Comparison of ENCODE assay signal across 18 mouse cellular contexts in the genomic region with DNA sequence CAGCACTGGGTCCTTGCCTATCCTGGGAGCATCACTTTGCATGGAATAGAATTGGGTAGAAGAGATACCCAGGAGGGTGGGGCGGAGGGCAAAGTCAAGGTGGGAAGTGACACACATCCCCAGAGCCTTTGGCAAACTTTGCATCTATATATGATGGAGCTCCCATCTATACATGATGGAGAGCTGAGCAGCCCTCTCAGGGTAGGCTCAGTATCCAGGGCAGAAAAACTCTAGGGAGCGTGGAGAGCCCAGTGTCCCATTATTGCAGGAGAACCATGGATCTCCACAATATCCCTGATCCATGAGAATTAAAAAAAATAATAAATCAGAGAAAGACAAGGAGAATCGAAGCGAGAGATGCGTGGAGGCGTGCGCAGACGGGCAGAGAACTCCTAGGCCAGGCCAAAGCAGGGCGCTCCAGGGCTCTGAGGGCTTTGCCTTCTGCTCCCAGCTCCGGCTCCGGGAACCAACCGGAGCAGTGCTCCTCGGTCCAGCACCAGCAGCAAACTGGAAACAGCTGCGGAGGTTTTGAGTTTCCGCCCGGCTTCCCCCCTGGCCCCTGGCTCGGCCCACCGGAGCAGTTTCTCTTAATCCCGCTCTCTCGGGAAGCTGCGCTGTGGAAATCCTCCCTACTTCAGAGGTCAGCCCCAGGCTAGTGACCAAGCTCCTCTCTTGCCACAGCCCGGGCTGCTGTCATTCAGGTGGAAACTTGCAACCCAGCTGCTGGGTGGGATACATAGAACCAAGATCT. TPM values are rescaled to one million over a fixed set of nuclear protein-coding genes. Genes with fewer than 3 reads are reported as not detected.
A peak's percentile ranks its signal among the peaks of the same experiment; 100 is the strongest.
DNase-seq lines count a peak whose midpoint lies in the region; ATAC-seq and TF ChIP-seq lines count a peak whose summit lies in the region.
"Had no signal": no experiment of that assay in that cellular context is flagged by ENCODE, and none has a peak within 500 bp of the region (broad histone marks: within the 10 kb centered on the region; RNA-seq: fewer than 3 reads in every experiment).

No protein-coding gene starts in this region.

- peak overlapping the region; percentile 1; the same call in 1 of the 2 replicates for H3K4me3 ChIP-seq in kidney, embryonic 16.5 days (ENCODE audit: low read length)
- H3K4me3 ChIP-seq in embryonic facial prominence, embryonic 12.5 days, result no peak overlapping the region
- no peak overlapping the region for H3K4me3 ChIP-seq in limb, embryonic 14.5 days (replicated peaks; ENCODE audit: low read length)
- H3K4me3 ChIP-seq: left cerebral cortex, adult 2 months; megakaryocyte, embryonic 14.5 days; stomach, embryonic 15.5 days had no signal

- H3K4me1 ChIP-seq in kidney, embryonic 16.5 days (ENCODE audit: insufficient read depth, low read length), result peaks cover 14% of the 10 kb centered on the region; the same call in 1 of the 2 replicates
- peaks cover 28% of the 10 kb centered on the region for H3K4me1 ChIP-seq in embryonic facial prominence, embryonic 12.5 days
- peaks cover 9% of the 10 kb centered on the region for H3K4me1 ChIP-seq in limb, embryonic 14.5 days (ENCODE audit: control insufficient read depth, insufficient read depth, low read length)

- H3K4me2 ChIP-seq in kidney, embryonic 16.5 days (replicated peaks; ENCODE audit: low read depth, low read length), result peak overlapping the region; percentile 19; the same call in 1 of the 2 replicates
- peak overlapping the region; percentile 14; the same call in 1 of the 2 replicates for H3K4me2 ChIP-seq in embryonic facial prominence, embryonic 12.5 days (replicated peaks)
- H3K4me2 ChIP-seq in limb, embryonic 14.5 days (replicated peaks; ENCODE audit: low read depth, low read length, severe bottlenecking), result no peak overlapping the region; the same call in 1 of the 2 replicates
- H3K4me2 ChIP-seq: stomach, embryonic 15.5 days had no signal

- TF ChIP-seq POLR2A in limb, embryonic 14.5 days (IDR thresholded peaks at IDR 0.05; ENCODE audit: borderline replicate concordance, extremely low read depth, insufficient read depth, insufficient read length), result no peak

- 25% methylated on average over 22 of the region's 22 CpGs for WGBS in kidney, embryonic 16.5 days
- WGBS in embryonic facial prominence, embryonic 12.5 days, result 21% methylated on average over 22 of the region's 22 CpGs
- 29% methylated on average over 22 of the region's 22 CpGs for WGBS in limb, embryonic 14.5 days

- H3K9me3 ChIP-seq in kidney, embryonic 16.5 days (ENCODE audit: low read length), result no peaks in the 10 kb centered on the region
- H3K9me3 ChIP-seq in embryonic facial prominence, embryonic 12.5 days, result no peaks in the 10 kb centered on the region
- H3K9me3 ChIP-seq in limb, embryonic 14.5 days (ENCODE audit: control insufficient read depth, low read length), result no peaks in the 10 kb centered on the region
- H3K9me3 ChIP-seq: megakaryocyte, embryonic 14.5 days; stomach, embryonic 15.5 days had no signal

- no peak overlapping the region for H3K27ac ChIP-seq in kidney, embryonic 16.5 days (ENCODE audit: low read length)
- H3K27ac ChIP-seq in embryonic facial prominence, embryonic 12.5 days, result 0 out of 2 replicates have a peak overlapping the region, but pooled peaks have one; percentile 36
- H3K27ac ChIP-seq in limb, embryonic 14.5 days (replicated peaks; ENCODE audit: low read depth, low read length), result no peak overlapping the region
- H3K27ac ChIP-seq: left cerebral cortex, adult 2 months; stomach, embryonic 15.5 days had no signal

- H3K27me3 ChIP-seq in kidney, embryonic 16.5 days (ENCODE audit: insufficient read depth, low read length), result no peaks in the 10 kb centered on the region
- H3K27me3 ChIP-seq in embryonic facial prominence, embryonic 12.5 days, result peaks cover 21% of the 10 kb centered on the region; the same call in 1 of the 2 replicates
- H3K27me3 ChIP-seq in limb, embryonic 14.5 days (ENCODE audit: control insufficient read depth, insufficient read depth, low read length), result no peaks in the 10 kb centered on the region
- H3K27me3 ChIP-seq: stomach, embryonic 15.5 days had no signal

- ATAC-seq in kidney, embryonic 16.5 days (ENCODE audit: low FRiP score, low TSS enrichment), result peak; percentile 83
- ATAC-seq in embryonic facial prominence, embryonic 12.5 days (ENCODE audit: insufficient number of reproducible peaks, insufficient read depth, low FRiP score, low TSS enrichment), result peak; percentile 61; the same call in 1 of the 2 replicates
- peak; percentile 73 for ATAC-seq in limb, embryonic 14.5 days (ENCODE audit: low FRiP score, low read depth)
- ATAC-seq in erythroid progenitor cell, adult 5-6 weeks (replicated peaks; ENCODE audit: low FRiP score, poor library complexity, severe bottlenecking), result no peak
- ATAC-seq: forebrain, postnatal 0 days; intestine, postnatal 0 days had no signal

- H3K36me3 ChIP-seq in kidney, embryonic 16.5 days (ENCODE audit: insufficient read depth, low read length), result no peaks in the 10 kb centered on the region
- H3K36me3 ChIP-seq in embryonic facial prominence, embryonic 12.5 days, result no peaks in the 10 kb centered on the region
- no peaks in the 10 kb centered on the region for H3K36me3 ChIP-seq in limb, embryonic 14.5 days (ENCODE audit: control insufficient read depth, insufficient read depth, low read length)
- H3K36me3 ChIP-seq: stomach, embryonic 15.5 days had no signal

- H3K9ac ChIP-seq in kidney, embryonic 16.5 days (replicated peaks; ENCODE audit: low read length), result 0 out of 2 replicates have a peak overlapping the region, but pooled peaks have one; percentile 22
- no peak overlapping the region for H3K9ac ChIP-seq in embryonic facial prominence, embryonic 12.5 days
- H3K9ac ChIP-seq in limb, embryonic 14.5 days (ENCODE audit: low read depth, low read length, severe bottlenecking), result no peak overlapping the region
- H3K9ac ChIP-seq: forebrain, postnatal 0 days; stomach, embryonic 15.5 days had no signal

- DNase-seq in kidney, adult 11 months, result no peak
- DNase-seq in embryo, embryonic 11.5 days (ENCODE audit: low read depth, low spot score), result peak; percentile 29
- peak; percentile 50 for DNase-seq in limb, embryonic 14.5 days (ENCODE audit: low spot score)
- no peak for DNase-seq in layer of hippocampus, postnatal 25 days (ENCODE audit: extremely low spot score in 1 of 2, low spot score in 1 of 2)
- DNase-seq: adrenal gland, postnatal 10 days; cerebellum, postnatal 36 days; forebrain, postnatal 0 days; heart, postnatal 36 days had no signal

RNA-seq across cellular contexts. Expression of a gene that starts 54.7 kb away (rescaled TPM):
- polyA plus RNA-seq in kidney, embryonic 16.5 days (2015; fragmentation: Nextera tagmentation; extraction: Ambion mirVana), result 0.06 and 0.13 TPM in 2 replicates
- polyA plus RNA-seq in embryonic facial prominence, embryonic 12.5 days (2016; fragmentation: Nextera tagmentation; extraction: Ambion mirVana), result not detected in 2 replicates
- polyA plus RNA-seq in limb, embryonic 14.5 days (2012; rRNA removed), result not detected in 2 replicates
- not detected in 2 replicates for polyA plus RNA-seq in limb, embryonic 14.5 days (2014; fragmentation: Nextera tagmentation; extraction: Ambion mirVana)
- not detected in 2 replicates for total RNA-seq in erythroid progenitor cell, adult 5-6 weeks (2015; ENCODE audit: low replicate concordance)
- total RNA-seq in erythroid progenitor cell, adult 5-6 weeks (2017; ENCODE audit: low replicate concordance), result not detected in 2 replicates
- total RNA-seq in layer of hippocampus, postnatal 25 days (2021), result not detected
- total RNA-seq: adrenal gland, postnatal 10 days; forebrain, postnatal 0 days; heart, adult 8-10 months; heart, postnatal 36 days; left cerebral cortex, adult 2 months had no signal
- polyA plus RNA-seq: forebrain, postnatal 0 days; intestine, postnatal 0 days; liver, embryonic 16.5 days; neural tube, embryonic 14.5 days; stomach, embryonic 15.5 days had no signal

Comparison
In these comparisons a context has a peak if more than half of its experiments do, and no peak if none do; other contexts are left out.
1. DNase-seq: peak in embryo, embryonic 11.5 days (single experiment) and limb, embryonic 14.5 days (single experiment); none in kidney, adult 11 months (single experiment) and layer of hippocampus, postnatal 25 days (0 of 2).